Comparison of ENCODE assay signal across 19 mouse cellular contexts in the genomic region with DNA sequence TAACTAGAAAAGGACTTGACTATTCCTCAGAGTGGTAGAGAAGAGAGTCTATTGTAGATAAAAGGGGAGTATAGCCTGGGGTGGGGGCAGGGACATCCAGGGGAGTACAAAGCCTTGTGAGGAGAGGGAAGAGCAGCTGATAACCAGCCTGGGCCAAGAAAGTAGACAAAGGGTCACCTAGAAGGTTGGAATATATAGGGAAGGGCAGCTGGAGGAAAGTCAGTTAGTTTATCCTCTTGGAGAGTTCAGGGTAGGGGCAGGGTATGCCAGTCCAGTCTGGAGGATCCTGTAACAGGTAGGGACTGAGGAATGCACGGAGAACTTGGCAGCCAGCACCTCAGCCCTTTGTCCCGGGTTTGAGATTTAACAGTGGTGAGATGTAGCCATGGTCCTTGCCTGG. TPM values are rescaled to one million over a fixed set of nuclear protein-coding genes. Genes with fewer than 3 reads are reported as not detected.
DNase-seq lines count a peak whose midpoint lies in the region; ATAC-seq and TF ChIP-seq lines count a peak whose summit lies in the region.
"Had no signal": no experiment of that assay in that cellular context is flagged by ENCODE, and none has a peak within 500 bp of the region (broad histone marks: within the 10 kb centered on the region; RNA-seq: fewer than 3 reads in every experiment).

No protein-coding gene starts in this region.

- no peaks in the 10 kb centered on the region for H3K36me3 ChIP-seq in intestine, embryonic 16.5 days (ENCODE audit: control insufficient read depth, insufficient read depth, low read length)
- no peaks in the 10 kb centered on the region; the same call in 1 of the 2 replicates for H3K36me3 ChIP-seq in intestine, postnatal 0 days (ENCODE audit: control insufficient read depth, insufficient read depth)
- no peaks in the 10 kb centered on the region for H3K36me3 ChIP-seq in midbrain, embryonic 10.5 days
- H3K36me3 ChIP-seq in midbrain, embryonic 16.5 days (ENCODE audit: control insufficient read depth, insufficient read depth, low read length): no peaks in the 10 kb centered on the region

- peak; percentile 9; the same call in 1 of the 2 replicates for ATAC-seq in intestine, embryonic 16.5 days
- ATAC-seq in intestine, postnatal 0 days: no peak
- no peak for ATAC-seq in midbrain, embryonic 16.5 days
- ATAC-seq: forebrain, embryonic 13.5 days had no signal

- WGBS in intestine, embryonic 16.5 days: 73% methylated on average over 2 of the region's 2 CpGs
- 57% methylated on average over 2 of the region's 2 CpGs for WGBS in intestine, postnatal 0 days
- WGBS in midbrain, embryonic 10.5 days: 78% methylated on average over 2 of the region's 2 CpGs
- WGBS in midbrain, embryonic 16.5 days: 75% methylated on average over 2 of the region's 2 CpGs

- H3K4me2 ChIP-seq in intestine, embryonic 16.5 days (ENCODE audit: low read depth, low read length): no peak overlapping the region
- H3K4me2 ChIP-seq in intestine, postnatal 0 days (replicated peaks; ENCODE audit: low read depth): no peak overlapping the region
- no peak overlapping the region for H3K4me2 ChIP-seq in midbrain, embryonic 16.5 days (ENCODE audit: low read length)
- H3K4me2 ChIP-seq: forebrain, embryonic 13.5 days; liver, embryonic 11.5 days had no signal

- H3K27me3 ChIP-seq in intestine, embryonic 16.5 days (replicated peaks; ENCODE audit: control insufficient read depth, insufficient read depth, low read length): no peaks in the 10 kb centered on the region
- no peaks in the 10 kb centered on the region for H3K27me3 ChIP-seq in intestine, postnatal 0 days (replicated peaks; ENCODE audit: control insufficient read depth, insufficient read depth, low read length)
- H3K27me3 ChIP-seq in midbrain, embryonic 10.5 days (ENCODE audit: low read depth, poor library complexity, severe bottlenecking): no peaks in the 10 kb centered on the region
- H3K27me3 ChIP-seq in midbrain, embryonic 16.5 days (ENCODE audit: control insufficient read depth, insufficient read depth, low read depth, low read length): no peaks in the 10 kb centered on the region
- H3K27me3 ChIP-seq: forebrain, embryonic 13.5 days had no signal

- no peak overlapping the region for H3K9ac ChIP-seq in intestine, embryonic 16.5 days (ENCODE audit: low read depth, low read length)
- no peak overlapping the region for H3K9ac ChIP-seq in intestine, postnatal 0 days (ENCODE audit: low read depth, low read length)
- no peak overlapping the region for H3K9ac ChIP-seq in midbrain, embryonic 16.5 days (ENCODE audit: low read depth, low read length)
- H3K9ac ChIP-seq: forebrain, embryonic 13.5 days had no signal

- intact Hi-C loops in gastrocnemius, adult 2 months (cut with DNase I): no loop called here

- peak overlapping the region; percentile 65 for H3K27ac ChIP-seq in gastrocnemius, adult 2 months
- no peak overlapping the region for H3K27ac ChIP-seq in intestine, embryonic 16.5 days (ENCODE audit: low read length)
- no peak overlapping the region for H3K27ac ChIP-seq in intestine, postnatal 0 days (ENCODE audit: low read depth, low read length)
- 0 out of 2 replicates have a peak overlapping the region, but pooled peaks have one; percentile 13 for H3K27ac ChIP-seq in midbrain, embryonic 10.5 days (replicated peaks)
- H3K27ac ChIP-seq in midbrain, embryonic 16.5 days (ENCODE audit: low read length): no peak overlapping the region
- H3K27ac ChIP-seq: forebrain, embryonic 13.5 days; left cerebral cortex, adult 2 months had no signal

- no peaks in the 10 kb centered on the region for H3K9me3 ChIP-seq in intestine, embryonic 16.5 days (ENCODE audit: control insufficient read depth, low read length)
- H3K9me3 ChIP-seq in intestine, postnatal 0 days (ENCODE audit: control insufficient read depth): no peaks in the 10 kb centered on the region
- H3K9me3 ChIP-seq in midbrain, embryonic 10.5 days (replicated peaks): no peaks in the 10 kb centered on the region
- H3K9me3 ChIP-seq in midbrain, embryonic 16.5 days (replicated peaks; ENCODE audit: control insufficient read depth, low read length, poor library complexity, severe bottlenecking): no peaks in the 10 kb centered on the region
- H3K9me3 ChIP-seq: forebrain, embryonic 13.5 days; megakaryocyte, embryonic 14.5 days had no signal

- H3K4me3 ChIP-seq in gastrocnemius, adult 2 months: no peak overlapping the region
- H3K4me3 ChIP-seq in intestine, embryonic 16.5 days (ENCODE audit: low read length): no peak overlapping the region
- no peak overlapping the region for H3K4me3 ChIP-seq in intestine, postnatal 0 days (ENCODE audit: low read depth, low read length)
- no peak overlapping the region for H3K4me3 ChIP-seq in midbrain, embryonic 10.5 days
- no peak overlapping the region for H3K4me3 ChIP-seq in midbrain, embryonic 16.5 days (ENCODE audit: low read depth, low read length)
- H3K4me3 ChIP-seq: forebrain, embryonic 13.5 days; left cerebral cortex, adult 2 months; megakaryocyte, embryonic 14.5 days had no signal

- no peak for TF ChIP-seq CTCF in gastrocnemius, adult 2 months (IDR thresholded peaks at IDR 0.05)
- no peak for TF ChIP-seq CTCF in intestine, postnatal 0 days (IDR thresholded peaks at IDR 0.05; ENCODE audit: low read depth)

- DNase-seq in gastrocnemius, adult 2 months: no peak
- no peak for DNase-seq in gastrocnemius, postnatal 4 days (ENCODE audit: low spot score in 2 of 2)
- peak; percentile 7 for DNase-seq in midbrain, embryonic 10.5 days (ENCODE audit: low spot score)
- no peak for DNase-seq in thymus, postnatal 36 days
- no peak for DNase-seq in layer of hippocampus, adult 8-10 months (ENCODE audit: low spot score in 2 of 2)
- DNase-seq: cerebellum, adult 18-20 months; cerebellum, postnatal 25 days; gastrocnemius, postnatal 10 days; kidney, adult 9 months; layer of hippocampus, adult 9-11 months; left cerebral cortex, postnatal 4 days; lung, adult 2 months had no signal

- no peaks in the 10 kb centered on the region for H3K4me1 ChIP-seq in intestine, embryonic 16.5 days (ENCODE audit: control insufficient read depth, insufficient read depth, low read length)
- no peaks in the 10 kb centered on the region for H3K4me1 ChIP-seq in intestine, postnatal 0 days (replicated peaks; ENCODE audit: control insufficient read depth, insufficient read depth, low read length)
- H3K4me1 ChIP-seq in midbrain, embryonic 10.5 days: peaks cover 4% of the 10 kb centered on the region; the same call in 1 of the 2 replicates
- no peaks in the 10 kb centered on the region for H3K4me1 ChIP-seq in midbrain, embryonic 16.5 days (ENCODE audit: control insufficient read depth, insufficient read depth, low read length)
- H3K4me1 ChIP-seq: forebrain, embryonic 13.5 days had no signal

RNA-seq across cellular contexts. Expression of gene Il1rl2, which starts 33.9 kb away (rescaled TPM):
- total RNA-seq in gastrocnemius, adult 2 months (2021): 1 to 10 TPM in 1 of 2 experiments, under 1 TPM in 1; 0.86 to 1.1 TPM
- total RNA-seq in gastrocnemius, postnatal 4 days (2021): 1 to 10 TPM; 7.7 to 9.4 TPM
- polyA plus RNA-seq in intestine, embryonic 16.5 days (2015; fragmentation: Nextera tagmentation; extraction: Ambion mirVana): 4.4 and 5.2 TPM in 2 replicates
- polyA plus RNA-seq in intestine, postnatal 0 days (2015; fragmentation: Nextera tagmentation; extraction: Ambion mirVana): 3.1 and 3.3 TPM in 2 replicates
- 0.64 and 1.2 TPM in 2 replicates for polyA plus RNA-seq in midbrain, embryonic 10.5 days (2016; fragmentation: Nextera tagmentation; extraction: Ambion mirVana)
- polyA plus RNA-seq in midbrain, embryonic 16.5 days (2015; fragmentation: Nextera tagmentation; extraction: Ambion mirVana): 0.75 and 1.2 TPM in 2 replicates
- total RNA-seq in layer of hippocampus, adult 8-10 months (2022): 1 to 10 TPM in 2 of 4 experiments, under 1 TPM in 2; 0.31 to 2.0 (median 1.2) TPM

Comparison
In these comparisons a context has a peak if more than half of its experiments do, and no peak if none do; other contexts are left out.
1. H3K27ac ChIP-seq: peak in gastrocnemius, adult 2 months (single experiment) and midbrain, embryonic 10.5 days (single experiment); none in intestine, embryonic 16.5 days (single experiment), intestine, postnatal 0 days (single experiment) and midbrain, embryonic 16.5 days (single experiment).